Mouse (Mus musculus) forebrain, embryonic 12.5 days (tissue): ENCODE data around the gene Olfr874. TPM values are rescaled to one million over a fixed set of nuclear protein-coding genes. Genes with fewer than 3 reads are reported as not detected.
"Not testable (repeated sequence)": the region's sequence is repeated elsewhere in the genome, so short reads cannot be mapped to it uniquely, and the experiment has no call there.

Source experiments
- ATAC-seq: fragments of 200-750 bp; cut with Nextera tagmentation; 2 replicates; pipeline ENCODE4 v1.8.0; 2017; ENCODE audit warnings: moderate TSS enrichment; ENCODE audit not compliant: low FRiP score
- H3K27ac ChIP-seq: fragments of 300-500 bp; sonication (generic); 2 replicates; pipeline ENCODE4 v1.5.1; 2016; ENCODE audit warnings: mild to moderate bottlenecking
- H3K27me3 ChIP-seq: fragments of 300-500 bp; sonication (generic); 2 replicates; pipeline ENCODE4 v1.6.1; 2016; ENCODE audit warnings: mild to moderate bottlenecking
- H3K36me3 ChIP-seq: fragments of 300-500 bp; sonication (generic); replicated peaks from 2 replicates; pipeline ENCODE4 v1.6.1; 2016; ENCODE audit warnings: mild to moderate bottlenecking
- H3K4me1 ChIP-seq: fragments of 300-500 bp; sonication (generic); 2 replicates; pipeline ENCODE4 v1.6.1; 2016
- H3K4me2 ChIP-seq: fragments of 300-500 bp; sonication (generic); 2 replicates; pipeline ENCODE4 v1.6.1; 2016; ENCODE audit warnings: mild to moderate bottlenecking, moderate library complexity
- H3K4me3 ChIP-seq: fragments of 300-500 bp; sonication (generic); replicated peaks from 2 replicates; pipeline ENCODE4 v1.5.1; 2016; ENCODE audit warnings: mild to moderate bottlenecking
- H3K9ac ChIP-seq: fragments of 300-500 bp; sonication (generic); 2 replicates; pipeline ENCODE4 v1.6.1; 2016; ENCODE audit warnings: mild to moderate bottlenecking
- H3K9me3 ChIP-seq: fragments of 300-500 bp; sonication (generic); 2 replicates; pipeline ENCODE4 v1.6.1; 2016
- WGBS: fragments of 180-500 bp; shearing (Covaris S2); methylation state at CpG from one replicate; pipeline ENCODE4 v1.1.7; 2016; 5-methylcytosine and 5-hydroxymethylcytosine counted together
- polyA plus RNA-seq: library from polyadenylated mRNA; unstranded; fragments of >200 nt; fragmentation: Nextera tagmentation; extraction: Ambion mirVana; gene quantifications from 2 replicates; pipeline ENCODE4 v1.2.1, GENCODE M21; 2016

Gene Olfr874
- not detected in 2 replicates for polyA plus RNA-seq

- Histone ChIP-seq H3K4me3 (no peak within 1 kb of the TSS), H3K4me1 (peaks cover under 1% of the 10 kb centered on the region; the same call in 1 of the 2 replicates), H3K36me3 (no peaks in the 10 kb centered on the region), H3K9ac (no peak within 1 kb of the TSS), H3K27ac (no peak within 1 kb of the TSS), H3K9me3 (no peaks in the 10 kb centered on the region), H3K27me3 (no peaks in the 10 kb centered on the region), H3K4me2 (no peak within 1 kb of the TSS)
- no peak for ATAC-seq
Measured at GRCm38 (mm10) chr9:37744806-37745205, at the start of gene Olfr874. TSS of gene Olfr874 (plus strand) at chr9:37745106.

- H3K4me1 ChIP-seq, result no peaks in the 10 kb centered on the region
- no peak within 1 kb of the TSS for H3K4me3 ChIP-seq
- no peak within 1 kb of the TSS for H3K9ac ChIP-seq
- H3K9me3 ChIP-seq, result no peaks in the 10 kb centered on the region
- no peaks in the 10 kb centered on the region for H3K27me3 ChIP-seq
- 95% methylated on average over 1 of the region's 1 CpGs for whole genome bisulfite sequencing
- no peak within 1 kb of the TSS for H3K27ac ChIP-seq
- no peak within 1 kb of the TSS for H3K4me2 ChIP-seq
- no peak for ATAC-seq
- H3K36me3 ChIP-seq, result no peaks in the 10 kb centered on the region
Measured at GRCm38 (mm10) chr9:37716150-37716549, 28.8 kb upstream of the Olfr874 start, which contains the start of gene Olfr160. TSS of gene Olfr160 (minus strand) at chr9:37716250.

GRCm38 (mm10) chr9:37734310-37734709 is 10.6 kb upstream of the Olfr874 start:
- Histone ChIP-seq H3K9ac (no peak overlapping the region), H3K27ac (no peak overlapping the region), H3K4me2 (no peak overlapping the region), H3K36me3 (no peaks in the 10 kb centered on the region), H3K4me1 (no peaks in the 10 kb centered on the region), H3K9me3 (no peaks in the 10 kb centered on the region), H3K4me3 (no peak overlapping the region), H3K27me3 (no peaks in the 10 kb centered on the region)
- ATAC-seq, result no peak
- WGBS, result 93% methylated on average over 1 of the region's 1 CpGs

GRCm38 (mm10) chr9:37750319-37751075 is 5.6 kb downstream of the Olfr874 start:
- Histone ChIP-seq H3K9ac (no peak overlapping the region), H3K4me3 (no peak overlapping the region), H3K9me3 (no peaks in the 10 kb centered on the region), H3K4me2 (peak overlapping the region; percentile 29), H3K27me3 (no peaks in the 10 kb centered on the region), H3K4me1 (peaks cover 12% of the 10 kb centered on the region), H3K27ac (no peak overlapping the region), H3K36me3 (no peaks in the 10 kb centered on the region)
- peak; percentile 77 for ATAC-seq
- WGBS, result 13% methylated on average over 7 of the region's 7 CpGs

GRCm38 (mm10) chr9:37751467-37751866 is 6.6 kb downstream of the Olfr874 start:
- WGBS, result 65% methylated on average over 2 of the region's 2 CpGs
- Histone ChIP-seq H3K4me2 (no peak overlapping the region), H3K36me3 (no peaks in the 10 kb centered on the region), H3K4me3 (no peak overlapping the region), H3K27ac (no peak overlapping the region), H3K9me3 (no peaks in the 10 kb centered on the region), H3K27me3 (no peaks in the 10 kb centered on the region), H3K4me1 (peaks cover 12% of the 10 kb centered on the region), H3K9ac (no peak overlapping the region)
- ATAC-seq, result no peak

GRCm38 (mm10) chr9:37752006-37752405 is 7.1 kb downstream of the Olfr874 start:
- Histone ChIP-seq H3K36me3 (no peaks in the 10 kb centered on the region), H3K4me2 (no peak overlapping the region), H3K4me3 (no peak overlapping the region), H3K9me3 (no peaks in the 10 kb centered on the region), H3K27ac (no peak overlapping the region), H3K27me3 (no peaks in the 10 kb centered on the region), H3K4me1 (peaks cover 12% of the 10 kb centered on the region), H3K9ac (no peak overlapping the region)
- no peak for ATAC-seq
- WGBS, result 68% methylated on average over 4 of the region's 4 CpGs

- Histone ChIP-seq H3K27ac (no peak overlapping the region), H3K4me1 (no peaks in the 10 kb centered on the region), H3K4me2 (no peak overlapping the region), H3K27me3 (no peaks in the 10 kb centered on the region), H3K9ac (no peak overlapping the region), H3K4me3 (no peak overlapping the region), H3K36me3 (no peaks in the 10 kb centered on the region), H3K9me3 (no peaks in the 10 kb centered on the region)
- ATAC-seq, result no peak
- 77% methylated on average over 2 of the region's 2 CpGs for WGBS
Measured at GRCm38 (mm10) chr9:37761728-37762127, 16.8 kb downstream of the Olfr874 start.

- Histone ChIP-seq H3K9me3 (no peaks in the 10 kb centered on the region), H3K27ac (no peak overlapping the region), H3K4me2 (no peak overlapping the region), H3K27me3 (no peaks in the 10 kb centered on the region), H3K4me1 (no peaks in the 10 kb centered on the region), H3K36me3 (no peaks in the 10 kb centered on the region), H3K9ac (no peak overlapping the region), H3K4me3 (no peak overlapping the region)
- WGBS, result 59% methylated on average over 2 of the region's 2 CpGs
- no peak for ATAC-seq
Measured at GRCm38 (mm10) chr9:37762541-37762940, 17.6 kb downstream of the Olfr874 start.

- Histone ChIP-seq H3K27ac (no peak overlapping the region), H3K4me2 (no peak overlapping the region), H3K27me3 (no peaks in the 10 kb centered on the region), H3K36me3 (no peaks in the 10 kb centered on the region), H3K4me1 (no peaks in the 10 kb centered on the region), H3K9ac (no peak overlapping the region), H3K9me3 (no peaks in the 10 kb centered on the region), H3K4me3 (no peak overlapping the region)
- no peak for ATAC-seq
- WGBS, result 77% methylated on average over 2 of the region's 2 CpGs
Measured at GRCm38 (mm10) chr9:37770661-37771060, 25.8 kb downstream of the Olfr874 start.

- H3K36me3 ChIP-seq, result no peaks in the 10 kb centered on the region
- no peaks in the 10 kb centered on the region for H3K27me3 ChIP-seq
- 39% methylated on average over 2 of the region's 2 CpGs for WGBS
- H3K9ac ChIP-seq, result no peak within 1 kb of the TSS
- no peak within 1 kb of the TSS for H3K27ac ChIP-seq
- H3K4me1 ChIP-seq, result no peaks in the 10 kb centered on the region
- no peak for ATAC-seq
- H3K9me3 ChIP-seq, result no peaks in the 10 kb centered on the region
- H3K4me2 ChIP-seq, result no peak within 1 kb of the TSS
- H3K4me3 ChIP-seq, result no peak within 1 kb of the TSS
Measured at GRCm38 (mm10) chr9:37771759-37772158, 26.9 kb downstream of the Olfr874 start, which contains the start of gene Olfr875. TSS of gene Olfr875 (plus strand) at chr9:37771857.

GRCm38 (mm10) chr9:37782766-37783260 is 37.9 kb downstream of the Olfr874 start:
- peak overlapping the region; percentile 82 for H3K27ac ChIP-seq
- no peaks in the 10 kb centered on the region for H3K9me3 ChIP-seq
- H3K4me3 ChIP-seq, result peak overlapping the region; percentile 23
- 2% methylated on average over 7 of the region's 7 CpGs for WGBS
- peaks cover 7% of the 10 kb centered on the region for H3K4me1 ChIP-seq
- peak overlapping the region; percentile 49; the same call in 1 of the 2 replicates for H3K9ac ChIP-seq
- peak; percentile 90 for ATAC-seq
- no peaks in the 10 kb centered on the region for H3K27me3 ChIP-seq
- peak overlapping the region; percentile 48 for H3K4me2 ChIP-seq
- H3K36me3 ChIP-seq, result no peaks in the 10 kb centered on the region

- not testable (repeated sequence) for H3K9me3 ChIP-seq, H3K4me3 ChIP-seq, H3K27me3 ChIP-seq, H3K4me1 ChIP-seq, H3K9ac ChIP-seq, H3K36me3 ChIP-seq
- 47% methylated on average over 11 of the region's 15 CpGs for WGBS
- H3K27ac ChIP-seq, result peak overlapping the region; percentile 82; the same call in 1 of the 2 replicates
- H3K4me2 ChIP-seq, result peak overlapping the region; percentile 48; the same call in 1 of the 2 replicates
- peak; percentile 56; the same call in 1 of the 2 replicates for ATAC-seq
Measured at GRCm38 (mm10) chr9:37783394-37784387, 38.8 kb downstream of the Olfr874 start.
